Mouse (Mus musculus): ENCODE results near the gene Prss16. TPM values are rescaled to one million over a fixed set of nuclear protein-coding genes. Genes with fewer than 3 reads are reported as not detected.
A peak's percentile ranks its signal among the peaks of the same experiment; 100 is the strongest.
"Not testable (repeated sequence)": the region's sequence is repeated elsewhere in the genome, so short reads cannot be mapped to it uniquely, and the experiment has no call there.

Gene Prss16
- 0.28 TPM in 1 of 2 replicates, not detected in the other for polyA plus RNA-seq (2016; fragmentation: Nextera tagmentation; extraction: Ambion mirVana)

- H3K9ac ChIP-seq, result no peak within 1 kb of the TSS
- no peak within 1 kb of the TSS for H3K4me3 ChIP-seq (replicated peaks)
- H3K27ac ChIP-seq, result no peak within 1 kb of the TSS
- no peak within 1 kb of the TSS for H3K4me2 ChIP-seq
- H3K4me1 ChIP-seq, result peaks cover 21% of the 10 kb centered on the region
- no peaks in the 10 kb centered on the region for H3K9me3 ChIP-seq
- 34% methylated on average over 6 of the region's 7 CpGs for WGBS
- no peaks in the 10 kb centered on the region for H3K36me3 ChIP-seq (replicated peaks)
- no peak for ATAC-seq (ENCODE audit: low FRiP score)
- H3K27me3 ChIP-seq, result peaks cover 90% of the 10 kb centered on the region
Observed at GRCm38 (mm10) chr13:22009642-22010041, at the start of gene Prss16. Prss16 (minus strand) TSS chr13:22009742.

GRCm38 (mm10) chr13:22053754-22054153 is 44.2 kb upstream of the Prss16 start:
- no peak overlapping the region for H3K9ac ChIP-seq
- WGBS, result 95% methylated on average over 1 of the region's 1 CpGs
- H3K27me3 ChIP-seq, result no peaks in the 10 kb centered on the region
- peaks cover 3% of the 10 kb centered on the region; the same call in 1 of the 2 replicates for H3K4me1 ChIP-seq
- H3K36me3 ChIP-seq (replicated peaks), result no peaks in the 10 kb centered on the region
- H3K27ac ChIP-seq, result no peak overlapping the region
- no peaks in the 10 kb centered on the region for H3K9me3 ChIP-seq
- no peak overlapping the region for H3K4me2 ChIP-seq
- no peak overlapping the region for H3K4me3 ChIP-seq (replicated peaks)
- ATAC-seq (ENCODE audit: low FRiP score), result no peak

GRCm38 (mm10) chr13:22051523-22051859 is 41.9 kb upstream of the Prss16 start:
- Histone ChIP-seq H3K27ac (peak overlapping the region; percentile 83; the same call in 1 of the 2 replicates), H3K9me3 (no peaks in the 10 kb centered on the region), H3K4me2 (peak overlapping the region; percentile 58), H3K27me3 (no peaks in the 10 kb centered on the region), H3K9ac (peak overlapping the region; percentile 63; the same call in 1 of the 2 replicates), H3K4me1 (peaks cover 3% of the 10 kb centered on the region; the same call in 1 of the 2 replicates), H3K36me3 (replicated peaks) (no peaks in the 10 kb centered on the region), H3K4me3 (replicated peaks) (peak overlapping the region; percentile 48)
- WGBS, result 13% methylated on average over 5 of the region's 5 CpGs
- ATAC-seq (ENCODE audit: low FRiP score), result no peak

- no peaks in the 10 kb centered on the region for H3K36me3 ChIP-seq (replicated peaks)
- H3K27me3 ChIP-seq, result no peaks in the 10 kb centered on the region
- peak overlapping the region; percentile 63 for H3K9ac ChIP-seq
- H3K4me1 ChIP-seq, result peaks cover 3% of the 10 kb centered on the region; the same call in 1 of the 2 replicates
- peak overlapping the region; percentile 58 for H3K4me2 ChIP-seq
- H3K9me3 ChIP-seq, result no peaks in the 10 kb centered on the region
- under 1% methylated on average over 52 of the region's 52 CpGs for WGBS
- ATAC-seq (ENCODE audit: low FRiP score), result peak; percentile 95
- peak overlapping the region; percentile 48 for H3K4me3 ChIP-seq (replicated peaks)
- peak overlapping the region; percentile 83 for H3K27ac ChIP-seq
Observed at GRCm38 (mm10) chr13:22050591-22051522, 41.3 kb upstream of the Prss16 start.

- no peaks in the 10 kb centered on the region for H3K27me3 ChIP-seq
- peak overlapping the region; percentile 38 for H3K9ac ChIP-seq
- 1% methylated on average over 14 of the region's 14 CpGs for WGBS
- ATAC-seq (ENCODE audit: low FRiP score), result peak; percentile 55
- H3K36me3 ChIP-seq (replicated peaks), result no peaks in the 10 kb centered on the region
- H3K4me1 ChIP-seq, result peaks cover 3% of the 10 kb centered on the region; the same call in 1 of the 2 replicates
- peak overlapping the region; percentile 48 for H3K4me3 ChIP-seq (replicated peaks)
- H3K4me2 ChIP-seq, result peak overlapping the region; percentile 58
- peak overlapping the region; percentile 83 for H3K27ac ChIP-seq
- H3K9me3 ChIP-seq, result no peaks in the 10 kb centered on the region
Observed at GRCm38 (mm10) chr13:22049737-22050440, 40.3 kb upstream of the Prss16 start.

GRCm38 (mm10) chr13:22049041-22049440 is 39.5 kb upstream of the Prss16 start:
- H3K9ac ChIP-seq, result no peak overlapping the region
- WGBS, result 90% methylated on average over 2 of the region's 2 CpGs

GRCm38 (mm10) chr13:22045311-22045710 is 35.8 kb upstream of the Prss16 start:
- Histone ChIP-seq H3K4me2 (no peak overlapping the region), H3K9ac (no peak overlapping the region), H3K27ac (no peak overlapping the region), H3K27me3 (no peaks in the 10 kb centered on the region), H3K4me3 (replicated peaks) (no peak overlapping the region), H3K36me3 (replicated peaks) (no peaks in the 10 kb centered on the region), H3K4me1 (peaks cover 16% of the 10 kb centered on the region), H3K9me3 (no peaks in the 10 kb centered on the region)
- no peak for ATAC-seq (ENCODE audit: low FRiP score)
- 73% methylated on average over 2 of the region's 2 CpGs for WGBS

More at GRCm38 (mm10) chr13:22049041-22049440, 39.5 kb upstream of the Prss16 start:
- Histone ChIP-seq H3K4me3 (replicated peaks) (no peak overlapping the region), H3K27ac (no peak overlapping the region), H3K4me1 (peaks cover 4% of the 10 kb centered on the region), H3K36me3 (replicated peaks) (no peaks in the 10 kb centered on the region), H3K9me3 (no peaks in the 10 kb centered on the region), H3K4me2 (no peak overlapping the region), H3K27me3 (no peaks in the 10 kb centered on the region)
- ATAC-seq (ENCODE audit: low FRiP score), result no peak

GRCm38 (mm10) chr13:22044432-22045155 is 35.1 kb upstream of the Prss16 start:
- Histone ChIP-seq H3K9ac (no peak overlapping the region), H3K27ac (peak overlapping the region; percentile 90), H3K4me3 (replicated peaks) (no peak overlapping the region), H3K27me3 (no peaks in the 10 kb centered on the region), H3K4me2 (peak overlapping the region; percentile 60), H3K36me3 (replicated peaks) (no peaks in the 10 kb centered on the region), H3K9me3 (no peaks in the 10 kb centered on the region), H3K4me1 (peaks cover 19% of the 10 kb centered on the region)
- no peak for ATAC-seq (ENCODE audit: low FRiP score)
- 86% methylated on average over 6 of the region's 6 CpGs for WGBS

- Histone ChIP-seq H3K27me3 (no peaks in the 10 kb centered on the region), H3K4me1 (peaks cover 18% of the 10 kb centered on the region), H3K9ac (peak overlapping the region; percentile 60), H3K27ac (peak overlapping the region; percentile 90), H3K4me2 (peak overlapping the region; percentile 60), H3K9me3 (no peaks in the 10 kb centered on the region), H3K36me3 (replicated peaks) (no peaks in the 10 kb centered on the region), H3K4me3 (replicated peaks) (peak overlapping the region; percentile 42)
- WGBS, result 3% methylated on average over 14 of the region's 14 CpGs
- ATAC-seq (ENCODE audit: low FRiP score), result peak; percentile 18
Observed at GRCm38 (mm10) chr13:22043503-22044431, 34.2 kb upstream of the Prss16 start.

- H3K36me3 ChIP-seq (replicated peaks); H3K9me3 ChIP-seq; H3K27me3 ChIP-seq: not testable (repeated sequence)
- under 1% methylated on average over 51 of the region's 80 CpGs for WGBS
- H3K27ac ChIP-seq, result peak within 1 kb of the TSS; percentile 97
- peaks cover 18% of the 10 kb centered on the region for H3K4me1 ChIP-seq
- peak within 1 kb of the TSS; percentile 65 for H3K9ac ChIP-seq
- peak; percentile 93 for ATAC-seq (ENCODE audit: low FRiP score)
- H3K4me2 ChIP-seq, result peak within 1 kb of the TSS; percentile 77
- peak within 1 kb of the TSS; percentile 42 for H3K4me3 ChIP-seq (replicated peaks)
Observed at GRCm38 (mm10) chr13:22042568-22043502, 33.3 kb upstream of the Prss16 start, which contains the start of the genes Hist1h2ag and Hist1h2bj. Hist1h2ag (minus strand) TSS chr13:22042944. Hist1h2bj (plus strand) TSS chr13:22043214.

Data from forebrain, embryonic 12.5 days (tissue).